Mouse (Mus musculus) neural tube, embryonic 12.5 days (tissue): ENCODE data around the gene Tmem208. TPM values are rescaled to one million over a fixed set of nuclear protein-coding genes. Genes with fewer than 3 reads are reported as not detected.

Experiments used
- ATAC-seq: fragments of 200-750 bp; cut with Nextera tagmentation; 2 replicates; pipeline ENCODE4 v1.8.0; 2017; ENCODE audit warnings: low read depth, mild to moderate bottlenecking, moderate TSS enrichment, moderate library complexity; ENCODE audit not compliant: low FRiP score
- H3K27ac ChIP-seq: fragments of 300-500 bp; sonication (generic); 2 replicates; pipeline ENCODE4 v1.5.1; 2016
- H3K27me3 ChIP-seq: fragments of 300-500 bp; sonication (generic); replicated peaks from 2 replicates; pipeline ENCODE4 v1.6.1; 2016; ENCODE audit warnings: mild to moderate bottlenecking
- H3K36me3 ChIP-seq: fragments of 300-500 bp; sonication (generic); 2 replicates; pipeline ENCODE4 v1.6.1; 2016; ENCODE audit warnings: mild to moderate bottlenecking
- H3K4me1 ChIP-seq: fragments of 300-500 bp; sonication (generic); 2 replicates; pipeline ENCODE4 v1.6.1; 2016
- H3K4me2 ChIP-seq: fragments of 300-500 bp; sonication (generic); replicated peaks from 2 replicates; pipeline ENCODE4 v1.6.1; 2016; ENCODE audit warnings: mild to moderate bottlenecking
- H3K4me3 ChIP-seq: fragments of 300-500 bp; sonication (generic); 2 replicates; pipeline ENCODE4 v1.5.1; 2016
- H3K9ac ChIP-seq: fragments of 300-500 bp; sonication (generic); 2 replicates; pipeline ENCODE4 v1.6.1; 2016; ENCODE audit warnings: mild to moderate bottlenecking
- H3K9me3 ChIP-seq: fragments of 300-500 bp; sonication (generic); 2 replicates; pipeline ENCODE4 v1.6.1; 2016; ENCODE audit warnings: mild to moderate bottlenecking
- WGBS: fragments of 180-500 bp; shearing (Covaris S2); methylation state at CpG from one replicate; pipeline ENCODE4 v1.1.7; 2016; 5-methylcytosine and 5-hydroxymethylcytosine counted together
- microRNA counts: library from miRNA; unstranded; fragments of <30 nt; microRNA quantifications from one replicate; lab custom pipeline; 2017
- microRNA-seq: library from miRNA; unstranded; fragments of <30 nt; microRNA quantifications from one replicate; pipeline ENCODE4, GENCODE M21; 2017
- polyA plus RNA-seq: library from polyadenylated mRNA; unstranded; fragments of >200 nt; fragmentation: Nextera tagmentation; extraction: Ambion mirVana; gene quantifications from 2 replicates; pipeline ENCODE4 v1.2.1, GENCODE M21; 2016

Tmem208 gene
- polyA plus RNA-seq, 1 experiment from 2014 or later, result 112 TPM

DNA sequence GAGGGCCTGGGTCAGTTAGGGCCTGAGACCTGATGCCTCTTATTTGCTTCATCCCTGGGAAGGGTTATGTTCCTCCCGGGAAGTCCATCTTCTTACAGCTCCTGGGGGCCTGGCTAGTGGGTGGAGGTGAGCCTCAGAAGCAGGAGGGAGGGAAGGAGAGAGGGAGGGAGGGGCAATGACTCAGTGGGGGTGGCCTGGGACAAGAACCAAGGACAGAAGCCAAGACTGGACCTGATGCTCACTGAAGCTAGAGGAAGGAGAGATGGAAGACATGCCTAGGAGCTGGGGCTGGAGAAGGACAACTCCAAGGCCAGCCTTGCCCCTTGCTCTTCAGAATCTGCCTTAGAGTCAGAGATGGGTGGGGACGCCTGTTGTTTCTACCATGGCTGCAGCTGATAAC is 46.9 kb downstream of the Tmem208 start, which contains the start of gene Plekhg4:
TSS of gene Plekhg4 (plus strand) at position 243 of the 400 bp plus-strand sequence.
- ATAC-seq, result no peak
- Histone ChIP-seq H3K4me1 (no peaks in the 10 kb centered on the region), H3K4me3 (no peak within 1 kb of the TSS), H3K4me2 (peak within 1 kb of the TSS; percentile 53; the same call in 1 of the 2 replicates), H3K36me3 (peaks cover 7% of the 10 kb centered on the region; the same call in 1 of the 2 replicates), H3K27ac (no peak within 1 kb of the TSS; the same call in 1 of the 2 replicates), H3K27me3 (no peaks in the 10 kb centered on the region), H3K9ac (no peak within 1 kb of the TSS), H3K9me3 (no peaks in the 10 kb centered on the region; the same call in 1 of the 2 replicates)
- WGBS, result 65% methylated on average over 2 of the region's 2 CpGs

DNA sequence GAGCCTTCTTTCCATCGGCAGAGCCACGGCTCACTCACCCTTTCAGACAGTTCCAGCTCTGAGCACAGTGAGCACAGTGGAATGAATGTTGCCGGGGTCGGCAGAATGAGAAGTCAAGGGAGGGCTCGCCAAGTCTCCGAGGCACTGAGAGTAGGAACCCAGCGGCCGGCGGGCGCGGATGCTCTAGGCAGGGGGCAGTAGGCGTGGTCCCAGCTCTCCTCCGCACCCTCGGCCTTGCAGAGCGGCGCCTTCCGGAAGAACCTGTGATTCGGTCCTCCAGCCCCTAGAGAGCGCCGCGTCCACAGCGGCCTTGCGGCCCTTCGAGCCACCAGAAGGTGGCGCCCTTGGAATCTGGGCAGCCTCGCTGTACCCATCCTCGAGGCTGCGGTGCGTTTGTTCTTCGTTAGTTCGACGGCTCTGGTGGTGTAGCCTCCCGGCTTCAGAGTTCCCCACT is 48.4 kb downstream of the Tmem208 start:
- Histone ChIP-seq H3K4me2 (peak overlapping the region; percentile 53), H3K4me1 (peaks cover 6% of the 10 kb centered on the region; the same call in 1 of the 2 replicates), H3K36me3 (no peaks in the 10 kb centered on the region), H3K27ac (no peak overlapping the region), H3K9ac (no peak overlapping the region), H3K4me3 (0 out of 2 replicates have a peak overlapping the region, but pooled peaks have one; percentile 9), H3K27me3 (no peaks in the 10 kb centered on the region), H3K9me3 (no peaks in the 10 kb centered on the region; the same call in 1 of the 2 replicates)
- 0 out of 2 replicates have a peak, but pooled peaks have one; percentile 42 for ATAC-seq
- 30% methylated on average over 33 of the region's 33 CpGs for WGBS

DNA sequence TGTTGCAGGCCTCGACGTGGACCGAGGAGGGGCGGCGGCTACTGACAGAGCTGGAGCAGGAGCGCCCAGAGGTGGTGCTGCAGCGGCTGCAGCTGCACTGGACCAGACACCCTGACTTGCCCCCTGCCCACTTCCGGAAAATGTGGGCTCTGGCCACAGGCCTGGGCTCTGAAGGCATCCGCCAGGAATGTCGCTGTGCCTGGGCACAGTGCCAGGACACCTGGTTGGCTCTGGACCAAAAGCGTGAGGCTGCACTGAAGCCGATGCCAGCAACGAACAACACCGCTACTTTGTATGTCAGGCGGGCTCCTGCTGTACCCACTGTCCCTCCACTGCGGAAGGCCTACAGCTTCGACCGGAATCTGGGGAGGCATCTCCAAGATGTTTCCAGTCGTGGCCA is 52.5 kb downstream of the Tmem208 start:
- Histone ChIP-seq H3K9ac (no peak overlapping the region), H3K27ac (no peak overlapping the region), H3K9me3 (no peaks in the 10 kb centered on the region; the same call in 1 of the 2 replicates), H3K4me3 (no peak overlapping the region), H3K27me3 (no peaks in the 10 kb centered on the region), H3K4me1 (peaks cover 6% of the 10 kb centered on the region; the same call in 1 of the 2 replicates), H3K36me3 (no peaks in the 10 kb centered on the region), H3K4me2 (no peak overlapping the region)
- ATAC-seq, result no peak
- 76% methylated on average over 19 of the region's 19 CpGs for WGBS

GRCm38 (mm10) chr8:105380308-105380707 is 54.2 kb downstream of the Tmem208 start:
- no peak for ATAC-seq
- Histone ChIP-seq H3K4me1 (peaks cover 6% of the 10 kb centered on the region; the same call in 1 of the 2 replicates), H3K4me3 (no peak overlapping the region), H3K36me3 (no peaks in the 10 kb centered on the region), H3K9ac (no peak overlapping the region), H3K4me2 (no peak overlapping the region), H3K27ac (no peak overlapping the region), H3K27me3 (no peaks in the 10 kb centered on the region), H3K9me3 (no peaks in the 10 kb centered on the region)
- WGBS, result 89% methylated on average over 12 of the region's 12 CpGs

GRCm38 (mm10) chr8:105384070-105384469 is 57.9 kb downstream of the Tmem208 start:
- Histone ChIP-seq H3K9me3 (no peaks in the 10 kb centered on the region), H3K9ac (no peak overlapping the region), H3K4me1 (no peaks in the 10 kb centered on the region), H3K36me3 (no peaks in the 10 kb centered on the region), H3K27me3 (no peaks in the 10 kb centered on the region), H3K4me2 (no peak overlapping the region), H3K4me3 (no peak overlapping the region), H3K27ac (no peak overlapping the region)
- WGBS, result 90% methylated on average over 2 of the region's 2 CpGs
- no peak for ATAC-seq

MicroRNA genes within 50 kb of the gene (microRNA counts, 519-probe panel; counts per million panel counts)
- 3,538 counts per million, percentile 73 among the panel's probes with 10 or more counts for microRNA mmu-miR-328 (lab: Ali Mortazavi, UCI)

Small RNA genes lying within 50 kb of the gene (microRNA-seq; reads per million reads assigned to microRNA genes)
- not detected for gene Gm27320
- gene Mir328, result 150 reads per million, percentile 57 among the genes with 10 or more reads in this experiment

Other genes with a start within 250 kb of the Tmem208 start
- gene Ces3b, start 242.6 kb upstream of the Tmem208 start, polyA plus RNA-seq, result not detected in 2 replicates
- not detected in 2 replicates for gene Ces4a, start 194.6 kb upstream of the Tmem208 start, polyA plus RNA-seq
- gene Cbfb, start 155.7 kb upstream of the Tmem208 start, polyA plus RNA-seq, result 65.8 and 73.1 TPM in 2 replicates
- gene D230025D16Rik, start 101.2 kb upstream of the Tmem208 start, polyA plus RNA-seq, result 26.4 and 27.1 TPM in 2 replicates
- gene B3gnt9, start 71.2 kb upstream of the Tmem208 start, polyA plus RNA-seq, result 6.5 TPM in 2 replicates
- 18.7 and 21.2 TPM in 2 replicates for gene Tradd, start 61.7 kb upstream of the Tmem208 start, polyA plus RNA-seq
- gene Fbxl8, start 61.7 kb upstream of the Tmem208 start, polyA plus RNA-seq, result 0.90 and 1.0 TPM in 2 replicates
- 0.19 and 0.20 TPM in 2 replicates for gene Hsf4, start 56.6 kb upstream of the Tmem208 start, polyA plus RNA-seq
- 3.5 and 4.3 TPM in 2 replicates for gene Nol3, start 50.2 kb upstream of the Tmem208 start, polyA plus RNA-seq
- gene 4931428F04Rik, start 36.5 kb upstream of the Tmem208 start, polyA plus RNA-seq, result 70.6 and 78.4 TPM in 2 replicates
- gene Exoc3l, start 30.3 kb upstream of the Tmem208 start, polyA plus RNA-seq, result 15.9 and 16.3 TPM in 2 replicates
- 66.0 and 75.6 TPM in 2 replicates for gene E2f4, start 28.7 kb upstream of the Tmem208 start, polyA plus RNA-seq
- gene Elmo3, start 20.8 kb upstream of the Tmem208 start, polyA plus RNA-seq, result 1.5 and 2.2 TPM in 2 replicates
- gene Lrrc29, start 76 bp upstream of the Tmem208 start, polyA plus RNA-seq, result 1.2 and 1.3 TPM in 2 replicates
- 0.92 and 0.98 TPM in 2 replicates for gene Fhod1, start 21.6 kb downstream of the Tmem208 start, polyA plus RNA-seq
- gene Slc9a5, start 22.5 kb downstream of the Tmem208 start, polyA plus RNA-seq, result 4.4 and 4.5 TPM in 2 replicates
- 0.35 and 0.75 TPM in 2 replicates for gene Plekhg4, start 46.9 kb downstream of the Tmem208 start, polyA plus RNA-seq
- not detected in 2 replicates for gene Kctd19, start 87.1 kb downstream of the Tmem208 start, polyA plus RNA-seq
- 1.6 and 1.8 TPM in 2 replicates for gene Lrrc36, start 87.2 kb downstream of the Tmem208 start, polyA plus RNA-seq
- 242 and 246 TPM in 2 replicates for gene Tppp3, start 145.2 kb downstream of the Tmem208 start, polyA plus RNA-seq
- gene Zdhhc1, start 170.5 kb downstream of the Tmem208 start, polyA plus RNA-seq, result 29.0 and 30.7 TPM in 2 replicates
- 23.8 and 25.7 TPM in 2 replicates for gene Hsd11b2, start 192.4 kb downstream of the Tmem208 start, polyA plus RNA-seq
- gene Atp6v0d1, start 239.7 kb downstream of the Tmem208 start, polyA plus RNA-seq, result 142 and 143 TPM in 2 replicates